Mouse (Mus musculus) heart, postnatal 0 days (tissue): ENCODE measurements around the gene Gm17651. TPM values are rescaled to one million over a fixed set of nuclear protein-coding genes. Genes with fewer than 3 reads are reported as not detected.

Experiments
- ATAC-seq: fragments of 200-750 bp; cut with Nextera tagmentation; 2 replicates; pipeline ENCODE4 v1.8.0; 2017; ENCODE audit warnings: low read depth, moderate number of reproducible peaks, moderate library complexity; ENCODE audit not compliant: insufficient read depth
- DNase-seq: peaks from one replicate; pipeline ENCODE4 v3.0.0-alpha.2; 2016; ENCODE audit warnings: low spot score
- H3K27ac ChIP-seq: fragments of 300-500 bp; sonication (generic); 2 replicates; pipeline ENCODE4 v1.5.1; 2014; ENCODE audit warnings: low read depth, mild to moderate bottlenecking
- H3K27me3 ChIP-seq: fragments of 300-500 bp; sonication (generic); 2 replicates; pipeline ENCODE4 v1.6.1; 2014; ENCODE audit warnings: low read length, mixed read lengths; ENCODE audit not compliant: control insufficient read depth, insufficient read depth
- H3K36me3 ChIP-seq: fragments of 300-500 bp; sonication (generic); replicated peaks from 2 replicates; pipeline ENCODE4 v1.6.1; 2014; ENCODE audit warnings: low read length, mixed read lengths; ENCODE audit not compliant: control insufficient read depth, insufficient read depth
- H3K4me1 ChIP-seq: fragments of 300-500 bp; sonication (generic); 2 replicates; pipeline ENCODE4 v1.6.1; 2014; ENCODE audit warnings: antibody characterized with exemption; ENCODE audit not compliant: control insufficient read depth, insufficient read depth
- H3K4me2 ChIP-seq: fragments of 300-500 bp; sonication (generic); 2 replicates; pipeline ENCODE4 v1.6.1; 2014; ENCODE audit warnings: low read depth, mild to moderate bottlenecking, low read length, moderate library complexity
- H3K4me3 ChIP-seq: fragments of 300-500 bp; sonication (generic); 2 replicates; pipeline ENCODE4 v1.5.1; 2014; ENCODE audit warnings: low read depth, low read length
- H3K9ac ChIP-seq: fragments of 300-500 bp; sonication (generic); replicated peaks from 2 replicates; pipeline ENCODE4 v1.6.1; 2014; ENCODE audit warnings: low read depth, low read length, mixed read lengths
- H3K9me3 ChIP-seq: fragments of 300-500 bp; sonication (generic); replicated peaks from 2 replicates; pipeline ENCODE4 v1.6.1; 2016; ENCODE audit warnings: low read length; ENCODE audit not compliant: control insufficient read depth
- CTCF ChIP-seq: IDR thresholded peaks from 2 replicates; pipeline ENCODE4 v1.5.1; 2016; ENCODE audit warnings: antibody characterized with exemption, control low read depth, low read depth
- EP300 ChIP-seq: IDR thresholded peaks from 2 replicates; pipeline ENCODE4 v1.6.1; 2016; ENCODE audit warnings: antibody characterized with exemption, low read depth
- WGBS: fragments of 180-500 bp; shearing (Covaris S2); extraction: QIAGEN DNeasy Blood & Tissue Kit; methylation state at CpG from one replicate; pipeline ENCODE4 v1.1.7; 2014; 5-methylcytosine and 5-hydroxymethylcytosine counted together
- microRNA-seq: library from miRNA; unstranded; fragments of <30 nt; microRNA quantifications from one replicate; pipeline ENCODE4, GENCODE M21; 2016
- polyA plus RNA-seq: library from polyadenylated mRNA; unstranded; fragments of >200 nt; fragmentation: Nextera tagmentation; extraction: Ambion mirVana; gene quantifications from 2 replicates; pipeline ENCODE4 v1.2.1, GENCODE M21; 2015
- total RNA-seq: library from RNA; depleted of rRNA; stranded (reverse); fragments of >200 nt; gene quantifications from 2 replicates; pipeline ENCODE4 v1.2.3, GENCODE M21; 2014; ENCODE audit warnings: low replicate concordance; rRNA removed

Gm17651 gene
- total and polyA plus RNA-seq, 2 experiments from 2014 or later, result not detected

- 2% methylated on average over 18 of the region's 18 CpGs for WGBS
- DNase-seq, result peak; percentile 26
- TF ChIP-seq CTCF (no peak), EP300 (no peak)
- H3K27me3 ChIP-seq, result no peaks in the 10 kb centered on the region
- peak within 1 kb of the TSS; percentile 68 for H3K27ac ChIP-seq
- no peaks in the 10 kb centered on the region for H3K36me3 ChIP-seq
- H3K9me3 ChIP-seq, result no peaks in the 10 kb centered on the region
- ATAC-seq, result peak; percentile 92
- peak within 1 kb of the TSS; percentile 61 for H3K4me3 ChIP-seq
- H3K4me1 ChIP-seq, result no peaks in the 10 kb centered on the region
- peak within 1 kb of the TSS; percentile 58 for H3K9ac ChIP-seq
- H3K4me2 ChIP-seq, result peak within 1 kb of the TSS; percentile 70
Measured at GRCm38 (mm10) chr3:97628391-97629001, 46.0 kb downstream of the Gm17651 start, which contains the start of gene Fmo5. TSS of gene Fmo5 (plus strand) at chr3:97628804.

DNA sequence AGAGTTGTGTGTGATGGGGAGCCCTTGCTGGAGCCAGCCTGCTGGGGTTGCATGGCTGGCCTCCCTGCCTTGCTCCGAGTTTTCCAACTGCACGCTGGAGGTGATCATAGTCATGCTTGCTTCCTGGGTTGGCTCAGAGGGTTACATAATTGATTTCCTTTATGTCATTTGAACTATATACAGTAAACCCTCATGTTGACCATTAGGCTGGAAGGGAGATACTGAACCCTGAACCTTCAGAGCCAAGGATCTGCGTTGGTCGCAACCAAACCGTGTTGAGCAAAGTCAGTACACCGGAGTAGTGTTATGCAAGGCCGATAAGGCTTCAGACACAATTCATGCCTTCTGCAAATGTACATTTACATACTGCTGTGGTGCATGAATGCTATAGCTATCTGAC lies 46.6 kb downstream of the Gm17651 start:
- 68% methylated on average over 7 of the region's 7 CpGs for WGBS
- H3K4me2 ChIP-seq, result peak overlapping the region; percentile 70
- no peaks in the 10 kb centered on the region for H3K9me3 ChIP-seq
- H3K9ac ChIP-seq, result 0 out of 2 replicates have a peak overlapping the region, but pooled peaks have one; percentile 58
- ATAC-seq (no peak), DNase-seq (no peak)
- H3K36me3 ChIP-seq, result no peaks in the 10 kb centered on the region
- no peaks in the 10 kb centered on the region for H3K27me3 ChIP-seq
- H3K4me1 ChIP-seq, result no peaks in the 10 kb centered on the region
- no peak for TF ChIP-seq EP300
- TF ChIP-seq CTCF, result no peak
- peak overlapping the region; percentile 61 for H3K4me3 ChIP-seq
- no peak overlapping the region for H3K27ac ChIP-seq

DNA sequence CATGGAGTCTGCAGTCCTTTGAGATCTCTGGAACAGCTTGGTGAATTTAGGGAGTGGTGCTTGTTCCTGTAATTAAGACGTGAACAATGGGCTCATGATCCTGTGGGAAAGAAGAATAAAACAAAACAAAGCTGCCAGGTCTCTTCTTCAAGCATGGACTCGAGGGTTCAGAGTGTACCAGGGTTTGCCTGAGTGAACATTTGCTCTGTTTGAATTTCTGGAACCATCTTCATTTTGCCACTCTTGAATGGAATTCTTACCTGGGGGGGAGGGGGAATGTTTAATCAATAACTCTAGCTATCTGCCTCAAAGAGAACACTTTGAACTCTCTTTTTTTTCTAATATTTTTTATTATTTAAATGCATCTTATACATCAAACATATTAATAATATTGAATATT lies 49.9 kb downstream of the Gm17651 start:
- 47% methylated on average over 2 of the region's 2 CpGs for WGBS
- Histone ChIP-seq H3K36me3 (no peaks in the 10 kb centered on the region), H3K4me2 (no peak overlapping the region), H3K4me3 (no peak overlapping the region), H3K9me3 (no peaks in the 10 kb centered on the region), H3K4me1 (no peaks in the 10 kb centered on the region), H3K27me3 (no peaks in the 10 kb centered on the region), H3K27ac (no peak overlapping the region), H3K9ac (no peak overlapping the region)
- ATAC-seq, result no peak
- DNase-seq, result no peak
- TF ChIP-seq EP300, result no peak
- TF ChIP-seq CTCF, result no peak

Small RNA genes lying within 50 kb of the gene (microRNA-seq; reads per million reads assigned to microRNA genes)
- gene Mir7225, result not detected

Other genes starting within 250 kb of the Gm17651 start
- gene Chd1l, start 64.5 kb downstream of the Gm17651 start, total RNA-seq, result 7.6 and 13.0 TPM in 2 replicates
- gene Chd1l, start 64.5 kb downstream of the Gm17651 start, polyA plus RNA-seq, result 10.6 and 11.9 TPM in 2 replicates
- gene Fmo5, start 45.9 kb downstream of the Gm17651 start, total RNA-seq, result 3.8 and 19.2 TPM in 2 replicates
- gene Fmo5, start 45.9 kb downstream of the Gm17651 start, polyA plus RNA-seq, result 4.6 and 5.0 TPM in 2 replicates
- 12.4 and 17.4 TPM in 2 replicates for gene Prkab2, start 16.5 kb downstream of the Gm17651 start, total RNA-seq
- 9.3 and 10.5 TPM in 2 replicates for gene Prkab2, start 16.5 kb downstream of the Gm17651 start, polyA plus RNA-seq
- gene Pde4dip, start 214.0 kb upstream of the Gm17651 start, total RNA-seq, result 415 and 498 TPM in 2 replicates
- gene Pde4dip, start 214.0 kb upstream of the Gm17651 start, polyA plus RNA-seq, result 107 and 126 TPM in 2 replicates
- gene Sec22b, start 226.5 kb upstream of the Gm17651 start, total RNA-seq, result 22.4 and 56.9 TPM in 2 replicates
- gene Sec22b, start 226.5 kb upstream of the Gm17651 start, polyA plus RNA-seq, result 69.9 and 73.7 TPM in 2 replicates